Mouse (Mus musculus): ENCODE data around the gene Olfr159. TPM values are rescaled to one million over a fixed set of nuclear protein-coding genes. Genes with fewer than 3 reads are reported as not detected.
"Not testable (repeated sequence)": the region's sequence is repeated elsewhere in the genome, so short reads cannot be mapped to it uniquely, and the experiment has no call there.

Olfr159 gene
- not detected in 2 replicates for polyA plus RNA-seq (2015; fragmentation: Nextera tagmentation; extraction: Ambion mirVana)

DNA sequence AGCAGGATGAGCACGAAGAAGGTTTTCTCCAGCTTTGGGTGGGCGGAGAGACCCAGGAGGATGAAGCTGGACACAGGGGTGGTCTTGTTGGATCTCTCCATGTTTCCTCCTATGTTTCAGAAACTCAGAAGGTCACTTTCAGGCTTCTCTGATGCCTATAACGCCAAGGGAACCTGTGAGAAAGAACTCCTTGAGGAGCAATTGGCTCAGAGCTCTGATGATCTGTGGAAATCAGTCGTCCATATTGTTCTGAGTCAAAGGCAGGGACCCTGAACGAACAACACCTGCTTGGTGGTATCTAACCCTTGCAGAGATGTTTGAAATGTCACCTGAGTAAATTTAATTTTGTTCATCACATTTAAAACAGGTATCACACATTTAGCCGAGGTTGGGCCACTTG lies at the start of gene Olfr159:
Gene Olfr159 (minus strand): TSS at position 101 of the 400 bp plus-strand sequence.
- Histone ChIP-seq H3K4me1 (replicated peaks) (no peaks in the 10 kb centered on the region), H3K36me3 (no peaks in the 10 kb centered on the region), H3K9ac (replicated peaks) (no peak within 1 kb of the TSS), H3K4me2 (replicated peaks) (no peak within 1 kb of the TSS), H3K27ac (no peak within 1 kb of the TSS), H3K4me3 (replicated peaks) (no peak within 1 kb of the TSS), H3K27me3 (no peaks in the 10 kb centered on the region), H3K9me3 (no peaks in the 10 kb centered on the region)
- no peak for ATAC-seq
- 89% methylated on average over 6 of the region's 6 CpGs for WGBS

DNA sequence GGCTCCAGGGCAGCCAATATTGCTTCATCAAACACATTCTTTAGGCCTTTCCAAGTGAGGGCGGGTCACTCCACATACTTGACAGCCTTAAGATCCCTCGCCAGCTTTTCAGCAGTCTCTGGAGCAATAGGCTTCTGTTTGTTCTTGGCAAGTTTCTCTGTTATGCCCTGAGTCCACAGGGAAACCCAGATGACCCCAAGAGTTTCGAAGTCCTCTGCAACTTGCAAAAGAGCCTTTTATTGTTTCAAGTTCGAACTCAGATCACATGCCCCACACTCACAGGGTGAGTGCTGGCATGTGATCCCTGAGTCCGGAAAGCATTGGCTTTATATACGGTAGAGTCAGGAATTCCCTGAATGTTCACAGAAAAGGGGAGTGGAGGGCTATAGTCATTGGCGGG lies 28.1 kb upstream of the Olfr159 start:
- H3K4me2 ChIP-seq (replicated peaks) = no peak overlapping the region
- no peak for ATAC-seq
- H3K9me3 ChIP-seq = peaks cover 12% of the 10 kb centered on the region
- H3K36me3 ChIP-seq = no peaks in the 10 kb centered on the region
- H3K27ac ChIP-seq = no peak overlapping the region
- H3K9ac ChIP-seq (replicated peaks) = no peak overlapping the region
- WGBS = 85% methylated on average over 7 of the region's 7 CpGs
- H3K4me1 ChIP-seq (replicated peaks) = no peaks in the 10 kb centered on the region
- no peak overlapping the region for H3K4me3 ChIP-seq (replicated peaks)
- no peaks in the 10 kb centered on the region for H3K27me3 ChIP-seq

DNA sequence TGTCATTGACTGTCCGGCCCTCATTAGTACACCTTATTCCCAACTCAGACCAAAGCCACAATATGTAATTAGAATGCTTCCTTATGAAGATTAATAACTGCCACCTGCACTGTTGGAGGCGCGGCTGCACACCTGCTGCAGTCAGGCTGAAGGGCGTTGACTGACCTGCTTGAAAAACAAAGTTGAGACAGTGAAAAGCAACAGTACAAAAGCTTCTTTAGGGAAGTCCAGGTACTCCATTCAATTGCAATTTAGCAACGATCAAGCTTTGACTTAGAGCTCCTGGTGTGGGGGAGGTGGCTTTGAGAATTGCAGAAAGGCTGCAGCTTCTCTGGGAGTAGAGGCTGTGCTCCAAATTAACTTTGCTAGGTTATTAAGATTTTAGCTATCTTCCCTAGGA lies 25.0 kb upstream of the Olfr159 start:
- not testable (repeated sequence) for ATAC-seq; H3K9me3 ChIP-seq; H3K9ac ChIP-seq (replicated peaks); H3K27me3 ChIP-seq; H3K4me1 ChIP-seq (replicated peaks); H3K4me3 ChIP-seq (replicated peaks); H3K4me2 ChIP-seq (replicated peaks); H3K27ac ChIP-seq; H3K36me3 ChIP-seq
- WGBS = 84% methylated on average over 5 of the region's 5 CpGs

DNA sequence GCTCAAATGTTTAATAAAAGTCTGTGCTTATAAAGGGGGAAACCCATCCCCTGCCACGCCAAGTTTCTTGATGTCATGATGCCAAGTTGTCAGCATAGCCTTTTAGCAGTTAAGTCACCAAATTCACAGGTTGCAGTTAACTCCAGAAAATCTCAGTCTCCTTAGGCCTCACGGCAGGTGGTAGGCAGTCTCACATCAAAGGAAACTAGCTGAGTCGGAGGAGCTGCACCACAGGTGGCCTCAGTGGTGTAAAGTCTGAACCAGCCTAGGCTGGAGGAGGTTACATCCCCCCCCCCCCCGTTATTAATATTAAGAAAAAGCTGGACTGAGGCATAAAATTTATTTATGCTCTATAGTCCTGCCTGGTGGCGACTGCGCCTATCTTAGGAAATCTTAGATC lies 24.5 kb upstream of the Olfr159 start:
- WGBS = 78% methylated on average over 6 of the region's 6 CpGs
- no peak for ATAC-seq

DNA sequence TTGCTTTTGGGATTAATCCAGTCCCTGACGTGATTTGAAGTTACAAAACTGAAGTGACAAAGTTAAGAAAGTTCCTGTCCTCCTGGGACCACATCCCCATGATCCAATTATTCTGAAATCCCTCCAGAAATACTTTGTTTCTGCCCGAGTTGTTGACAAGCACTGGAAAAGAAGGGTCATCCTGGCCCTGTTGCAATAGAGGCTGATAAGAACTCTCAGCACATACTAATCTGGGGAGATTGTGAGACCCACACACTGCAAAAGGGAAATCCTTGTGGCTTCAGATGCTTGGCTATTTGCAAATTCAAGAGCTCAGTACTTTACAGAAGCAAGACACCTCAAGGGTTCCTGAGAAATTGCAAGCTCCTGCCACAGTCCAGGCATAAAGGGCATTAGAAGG lies 1.5 kb upstream of the Olfr159 start:
- no peak for ATAC-seq
- no peak overlapping the region for H3K27ac ChIP-seq
- no peak overlapping the region for H3K9ac ChIP-seq (replicated peaks)
- no peaks in the 10 kb centered on the region for H3K27me3 ChIP-seq
- no peaks in the 10 kb centered on the region for H3K9me3 ChIP-seq
- H3K36me3 ChIP-seq = no peaks in the 10 kb centered on the region
- 30% methylated on average over 2 of the region's 2 CpGs for WGBS
- H3K4me3 ChIP-seq (replicated peaks) = no peak overlapping the region
- H3K4me2 ChIP-seq (replicated peaks) = no peak overlapping the region
- no peaks in the 10 kb centered on the region for H3K4me1 ChIP-seq (replicated peaks)

More for the DNA sequence above, 24.5 kb upstream of the Olfr159 start:
- no peaks in the 10 kb centered on the region for H3K36me3 ChIP-seq
- H3K9ac ChIP-seq (replicated peaks) = no peak overlapping the region
- H3K27ac ChIP-seq = no peak overlapping the region
- H3K27me3 ChIP-seq = no peaks in the 10 kb centered on the region
- no peaks in the 10 kb centered on the region for H3K4me1 ChIP-seq (replicated peaks)
- no peak overlapping the region for H3K4me2 ChIP-seq (replicated peaks)
- no peak overlapping the region for H3K4me3 ChIP-seq (replicated peaks)
- H3K9me3 ChIP-seq = 0 out of 2 replicates have a peak, but pooled peaks cover 5% of the 10 kb centered on the region

DNA sequence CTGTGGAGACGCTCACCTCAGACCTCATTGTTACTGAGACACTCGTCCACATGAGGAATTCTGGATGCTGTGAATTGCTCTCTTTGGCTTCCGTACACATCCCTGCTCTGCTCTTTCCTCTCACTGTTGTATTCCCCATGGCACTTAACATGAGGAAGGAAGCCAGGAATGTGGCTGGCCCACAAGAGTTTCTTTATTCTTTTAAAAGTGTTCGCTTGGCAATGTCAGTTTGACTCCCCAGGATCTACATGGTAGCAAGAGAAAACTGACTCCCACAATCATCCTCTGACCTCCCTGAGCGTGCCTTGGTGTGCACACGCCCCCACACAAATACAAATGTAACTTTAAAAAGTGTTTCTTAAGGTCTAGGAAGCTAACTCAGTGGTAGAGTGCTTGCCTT lies 817 bp upstream of the Olfr159 start:
- no peak overlapping the region for H3K4me2 ChIP-seq (replicated peaks)
- 67% methylated on average over 6 of the region's 6 CpGs for WGBS
- ATAC-seq = no peak

DNA sequence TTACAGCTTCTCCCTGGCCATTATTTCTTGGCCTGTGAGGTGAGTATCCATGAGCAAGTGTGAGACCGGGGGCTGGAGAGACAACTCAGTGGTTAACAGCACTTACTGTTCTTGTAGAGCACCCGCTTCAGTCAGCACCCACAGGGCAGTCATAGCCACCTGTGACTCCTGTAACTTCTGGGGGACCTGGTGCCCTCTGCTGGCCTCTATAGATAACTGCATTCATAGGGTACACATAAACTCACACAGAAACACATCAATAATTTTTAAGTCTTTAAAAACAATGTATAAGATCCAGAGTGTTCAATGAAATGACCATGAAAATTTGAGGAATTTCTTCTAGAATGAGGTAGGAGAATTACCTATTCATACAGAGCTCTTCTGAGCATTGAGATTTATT lies 1.4 kb downstream of the Olfr159 start:
- WGBS = 90% methylated on average over 2 of the region's 2 CpGs
- H3K27me3 ChIP-seq = no peaks in the 10 kb centered on the region
- no peak overlapping the region for H3K4me2 ChIP-seq (replicated peaks)
- H3K36me3 ChIP-seq = no peaks in the 10 kb centered on the region
- no peak for ATAC-seq
- no peaks in the 10 kb centered on the region for H3K4me1 ChIP-seq (replicated peaks)
- no peak overlapping the region for H3K9ac ChIP-seq (replicated peaks)
- H3K4me3 ChIP-seq (replicated peaks) = no peak overlapping the region
- H3K9me3 ChIP-seq = no peaks in the 10 kb centered on the region
- H3K27ac ChIP-seq = no peak overlapping the region

More for the DNA sequence above, 817 bp upstream of the Olfr159 start:
- Histone ChIP-seq H3K36me3 (no peaks in the 10 kb centered on the region), H3K27me3 (no peaks in the 10 kb centered on the region), H3K27ac (no peak overlapping the region), H3K4me1 (replicated peaks) (no peaks in the 10 kb centered on the region), H3K9ac (replicated peaks) (no peak overlapping the region), H3K4me3 (replicated peaks) (no peak overlapping the region), H3K9me3 (no peaks in the 10 kb centered on the region)

DNA sequence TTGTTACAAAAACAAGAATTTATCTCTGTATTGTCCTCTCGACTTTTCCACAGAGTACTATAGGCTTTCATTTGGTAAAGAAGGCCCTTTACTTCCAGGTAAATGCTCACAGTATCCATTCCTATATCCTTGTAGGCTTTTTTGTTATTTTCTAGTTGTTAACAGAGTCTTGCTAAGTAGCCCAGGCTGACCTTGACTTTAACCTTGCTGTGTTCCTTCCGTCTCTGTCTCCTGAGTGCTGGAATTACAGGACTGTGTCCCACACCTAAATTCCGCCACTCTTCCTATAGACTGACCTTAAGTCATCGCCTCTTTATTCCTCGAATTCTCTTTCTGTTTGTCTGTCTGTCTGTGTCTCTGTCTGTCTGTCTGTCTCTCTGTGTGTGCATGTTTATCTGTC lies 2.5 kb downstream of the Olfr159 start:
- H3K27ac ChIP-seq = no peak overlapping the region
- H3K9ac ChIP-seq (replicated peaks) = no peak overlapping the region
- H3K4me2 ChIP-seq (replicated peaks) = no peak overlapping the region
- WGBS = 86% methylated on average over 5 of the region's 5 CpGs
- no peaks in the 10 kb centered on the region for H3K9me3 ChIP-seq
- ATAC-seq = no peak
- H3K4me3 ChIP-seq (replicated peaks) = no peak overlapping the region
- no peaks in the 10 kb centered on the region for H3K4me1 ChIP-seq (replicated peaks)
- no peaks in the 10 kb centered on the region for H3K36me3 ChIP-seq
- H3K27me3 ChIP-seq = no peaks in the 10 kb centered on the region

DNA sequence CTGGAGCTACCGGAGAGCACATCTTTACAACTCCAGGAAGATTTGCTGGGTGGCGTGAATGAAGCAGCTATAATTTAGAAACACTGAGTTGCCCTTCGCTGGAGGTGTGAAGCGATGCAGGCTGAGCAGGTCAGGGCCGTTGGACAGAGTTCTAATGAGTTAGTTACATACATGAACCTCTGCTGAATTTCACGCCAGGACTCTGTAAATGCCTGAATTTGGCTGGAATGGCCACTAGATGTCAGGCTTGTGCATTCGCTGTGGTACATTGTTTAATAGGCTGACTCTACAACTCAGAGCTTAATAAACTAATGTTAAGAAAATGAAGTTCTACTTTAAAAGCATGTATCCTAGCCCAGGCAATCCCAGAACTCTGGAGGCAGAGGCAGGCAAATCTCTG lies 7.4 kb downstream of the Olfr159 start:
- Histone ChIP-seq H3K4me3 (replicated peaks) (no peak overlapping the region), H3K27me3 (no peaks in the 10 kb centered on the region), H3K4me2 (replicated peaks) (no peak overlapping the region), H3K36me3 (no peaks in the 10 kb centered on the region), H3K4me1 (replicated peaks) (no peaks in the 10 kb centered on the region), H3K27ac (no peak overlapping the region), H3K9me3 (no peaks in the 10 kb centered on the region), H3K9ac (replicated peaks) (no peak overlapping the region)
- 22% methylated on average over 7 of the region's 7 CpGs for WGBS
- ATAC-seq = no peak

DNA sequence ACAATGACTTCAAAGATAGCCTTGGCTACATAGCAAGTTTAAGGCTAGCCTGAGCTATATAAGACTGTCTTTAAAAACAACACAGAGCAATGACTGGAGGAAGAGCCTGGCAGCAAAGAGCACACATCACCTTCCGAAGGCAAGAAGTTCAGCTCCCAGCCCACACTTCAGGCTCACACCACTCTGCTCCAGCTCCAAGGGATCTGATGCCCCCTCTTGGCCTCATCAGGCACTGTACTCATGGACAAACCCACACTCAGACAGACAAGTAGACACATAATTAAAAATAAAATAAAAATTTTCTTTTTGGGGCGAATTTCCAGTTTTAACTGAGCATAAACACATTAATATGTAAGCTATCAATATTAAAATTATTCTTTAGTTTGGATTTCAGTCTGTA lies 9.5 kb downstream of the Olfr159 start:
- no peaks in the 10 kb centered on the region for H3K27me3 ChIP-seq
- no peak overlapping the region for H3K4me3 ChIP-seq (replicated peaks)
- H3K9ac ChIP-seq (replicated peaks) = no peak overlapping the region
- H3K27ac ChIP-seq = no peak overlapping the region
- no peaks in the 10 kb centered on the region for H3K9me3 ChIP-seq
- no peak overlapping the region for H3K4me2 ChIP-seq (replicated peaks)
- WGBS = 76% methylated on average over 2 of the region's 2 CpGs
- no peak for ATAC-seq
- no peaks in the 10 kb centered on the region for H3K4me1 ChIP-seq (replicated peaks)
- H3K36me3 ChIP-seq = no peaks in the 10 kb centered on the region

DNA sequence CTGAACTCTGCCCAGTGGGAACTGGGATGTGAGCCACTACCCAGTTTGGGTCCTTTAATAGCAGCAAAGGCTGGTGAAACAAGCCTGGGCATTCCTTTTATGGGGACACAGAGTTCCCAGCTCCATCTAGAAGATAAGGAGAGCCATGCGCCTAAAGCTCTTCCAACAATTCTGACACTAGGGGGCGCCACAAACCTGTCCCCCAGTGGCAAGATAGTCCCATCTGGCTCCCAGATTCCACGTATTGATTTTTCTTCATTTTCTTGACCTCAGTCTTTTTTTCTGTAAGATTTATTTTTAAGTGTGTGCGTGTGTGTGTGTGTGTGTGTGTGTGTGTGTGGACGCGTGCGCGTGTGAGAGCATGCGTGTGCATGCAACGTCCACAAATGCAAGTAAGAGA lies 10.3 kb downstream of the Olfr159 start:
- Histone ChIP-seq H3K4me1 (replicated peaks) (no peaks in the 10 kb centered on the region), H3K4me2 (replicated peaks) (no peak overlapping the region), H3K9me3 (no peaks in the 10 kb centered on the region), H3K4me3 (replicated peaks) (no peak overlapping the region), H3K27me3 (no peaks in the 10 kb centered on the region), H3K36me3 (no peaks in the 10 kb centered on the region), H3K27ac (no peak overlapping the region), H3K9ac (replicated peaks) (no peak overlapping the region)
- WGBS = 75% methylated on average over 10 of the region's 10 CpGs
- no peak for ATAC-seq

DNA sequence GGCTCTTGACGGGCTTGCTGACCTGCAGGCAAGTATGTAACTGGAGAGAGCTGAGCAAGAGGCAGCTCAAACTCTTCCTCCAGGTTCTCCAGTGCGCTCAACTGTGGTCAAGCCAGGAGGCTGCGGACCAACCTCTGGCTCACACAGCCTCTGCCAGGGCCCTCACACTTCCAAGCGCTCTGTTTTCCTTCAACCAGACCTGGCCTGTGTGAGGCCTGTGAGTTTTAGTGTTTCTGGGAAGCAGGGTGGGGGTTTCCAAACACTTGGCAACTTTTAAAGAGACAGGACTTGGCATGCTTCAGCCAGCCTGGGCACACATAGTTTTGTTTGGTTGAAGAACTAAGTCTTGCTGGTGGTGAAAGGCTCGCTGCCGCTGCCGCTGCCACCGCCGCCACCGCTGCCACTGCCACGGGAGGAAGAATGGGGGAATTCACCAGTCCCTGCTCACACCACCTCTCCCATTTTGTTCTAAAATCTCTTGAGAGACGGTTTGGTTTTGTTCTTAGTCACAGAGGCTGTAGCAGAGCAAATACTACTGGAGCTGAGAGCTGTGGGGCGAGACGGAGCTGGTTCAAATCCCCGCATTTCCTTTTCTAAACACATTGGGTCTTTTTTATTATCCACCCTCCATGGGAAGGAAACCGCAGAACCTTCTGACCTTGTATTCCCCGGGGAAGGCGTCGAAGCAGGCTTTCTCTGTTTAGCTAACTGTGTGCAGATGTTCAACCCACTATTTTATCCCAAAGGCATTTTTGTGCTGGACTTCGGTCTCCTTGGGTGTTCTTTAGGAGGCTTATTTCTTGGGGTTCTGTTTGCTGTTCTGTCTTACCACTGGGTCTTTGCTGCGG lies 11.0 kb downstream of the Olfr159 start:
- no peak overlapping the region for H3K4me2 ChIP-seq (replicated peaks)
- 84% methylated on average over 21 of the region's 21 CpGs for WGBS
- no peaks in the 10 kb centered on the region for H3K4me1 ChIP-seq (replicated peaks)
- no peak for ATAC-seq
- H3K9ac ChIP-seq (replicated peaks) = no peak overlapping the region
- no peaks in the 10 kb centered on the region for H3K36me3 ChIP-seq
- H3K27ac ChIP-seq = no peak overlapping the region
- H3K27me3 ChIP-seq = no peaks in the 10 kb centered on the region
- H3K9me3 ChIP-seq = no peaks in the 10 kb centered on the region
- H3K4me3 ChIP-seq (replicated peaks) = no peak overlapping the region

DNA sequence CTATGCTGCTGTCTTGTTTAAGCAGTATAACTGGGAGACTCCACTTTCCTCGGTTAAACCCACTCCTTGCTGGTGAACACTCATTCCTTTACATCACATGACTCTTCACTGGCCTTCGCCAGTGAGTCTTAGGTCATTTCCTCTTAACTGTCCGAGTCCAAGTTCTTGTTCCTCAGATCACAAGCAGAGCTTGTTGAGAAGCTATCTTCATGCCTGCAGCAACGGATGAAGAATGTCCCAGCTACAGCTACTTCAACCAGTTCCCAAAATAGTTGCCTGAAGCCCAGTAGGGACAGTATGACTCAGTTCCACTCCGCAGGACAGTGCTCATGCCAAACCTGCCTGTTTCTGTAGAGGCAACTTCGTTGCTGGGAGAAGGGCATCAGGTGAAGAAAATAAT lies 13.6 kb downstream of the Olfr159 start:
- 91% methylated on average over 6 of the region's 6 CpGs for WGBS
- H3K9me3 ChIP-seq = no peaks in the 10 kb centered on the region
- H3K27ac ChIP-seq = no peak overlapping the region
- no peak for ATAC-seq
- H3K4me1 ChIP-seq (replicated peaks) = no peaks in the 10 kb centered on the region
- no peak overlapping the region for H3K4me2 ChIP-seq (replicated peaks)
- no peaks in the 10 kb centered on the region for H3K36me3 ChIP-seq
- H3K4me3 ChIP-seq (replicated peaks) = no peak overlapping the region
- H3K27me3 ChIP-seq = no peaks in the 10 kb centered on the region
- no peak overlapping the region for H3K9ac ChIP-seq (replicated peaks)

All from midbrain, embryonic 13.5 days (tissue).